Mouse (Mus musculus) left cerebral cortex, adult 18-20 months (tissue): ENCODE measurements around the gene Hexb. TPM values are rescaled to one million over a fixed set of nuclear protein-coding genes. Genes with fewer than 3 reads are reported as not detected.
"Not testable (repeated sequence)": the region's sequence is repeated elsewhere in the genome, so short reads cannot be mapped to it uniquely, and the experiment has no call there.

Experiments used
- DNase-seq, 2 experiments: peaks; one replicate each; pipeline ENCODE4 v3.0.0; 2021 to 2022; ENCODE audit warnings: low spot score in 2 of 2, mixed read lengths in 1 of 2
- total RNA-seq, 2 experiments: library from RNA; stranded (reverse); gene quantifications; 2 replicates each; pipeline ENCODE4 v1.2.3; 2021

Hexb gene
- total RNA-seq, 2 experiments from 2014 or later, result 99.4 to 107 TPM

- DNase-seq, result no peak
Measured at GRCm38 (mm10) chr13:97184656-97185055, 13.5 kb downstream of the Hexb start.

GRCm38 (mm10) chr13:97184168-97184567 lies 14.0 kb downstream of the Hexb start:
- no peak for DNase-seq

GRCm38 (mm10) chr13:97182821-97183220 lies 15.3 kb downstream of the Hexb start:
- DNase-seq, result no peak

GRCm38 (mm10) chr13:97180113-97180828 lies 17.9 kb downstream of the Hexb start:
- no peak for DNase-seq

GRCm38 (mm10) chr13:97178943-97179342 lies 19.2 kb downstream of the Hexb start:
- no peak for DNase-seq

GRCm38 (mm10) chr13:97176731-97177130 lies 21.4 kb downstream of the Hexb start:
- DNase-seq, result no peak

- no peak for DNase-seq
Measured at GRCm38 (mm10) chr13:97175520-97176264, 22.5 kb downstream of the Hexb start.

- DNase-seq, result peak in 1 of 2 experiments; percentile 50
Measured at GRCm38 (mm10) chr13:97145834-97146233, 52.3 kb downstream of the Hexb start.

GRCm38 (mm10) chr13:97142321-97142720 lies 55.8 kb downstream of the Hexb start:
- no peak for DNase-seq

- DNase-seq, result not testable (repeated sequence)
Measured at GRCm38 (mm10) chr13:97138404-97138931, 59.7 kb downstream of the Hexb start.

GRCm38 (mm10) chr13:97137466-97138400 lies 60.4 kb downstream of the Hexb start, which contains the start of the genes Gfm2 and Nsa2:
TSS of gene Gfm2 (plus strand) at chr13:97137937.
TSS of gene Nsa2 (minus strand) at chr13:97137937.
- peak; percentile 87 to 91 for DNase-seq

- DNase-seq, result not testable (repeated sequence)
Measured at GRCm38 (mm10) chr13:97130413-97130812, 67.7 kb downstream of the Hexb start.

- DNase-seq, result not testable (repeated sequence)
Measured at GRCm38 (mm10) chr13:97129654-97130053, 68.5 kb downstream of the Hexb start.

Other genes starting within 250 kb of the Hexb start
- gene 1700029F12Rik, start 164.0 kb downstream of the Hexb start, total RNA-seq, result not detected
- 10 to 100 TPM; 51.9 to 53.1 TPM for gene Fam169a, start 131.1 kb downstream of the Hexb start, total RNA-seq
- under 1 TPM in 1 of 2 experiments, not detected in 1; 0.80 TPM for gene Gm6169, start 99.1 kb downstream of the Hexb start, total RNA-seq
- 10 to 100 TPM; 22.8 to 26.9 TPM for gene Gfm2, start 60.4 kb downstream of the Hexb start, total RNA-seq
- 10 to 100 TPM; 31.0 to 39.8 TPM for gene Nsa2, start 60.4 kb downstream of the Hexb start, total RNA-seq
- 100 to 1,000 TPM; 640 to 678 TPM for gene Enc1, start 42.7 kb upstream of the Hexb start, total RNA-seq